11 mouse cellular contexts compared by ENCODE assay signal in the genomic region with DNA sequence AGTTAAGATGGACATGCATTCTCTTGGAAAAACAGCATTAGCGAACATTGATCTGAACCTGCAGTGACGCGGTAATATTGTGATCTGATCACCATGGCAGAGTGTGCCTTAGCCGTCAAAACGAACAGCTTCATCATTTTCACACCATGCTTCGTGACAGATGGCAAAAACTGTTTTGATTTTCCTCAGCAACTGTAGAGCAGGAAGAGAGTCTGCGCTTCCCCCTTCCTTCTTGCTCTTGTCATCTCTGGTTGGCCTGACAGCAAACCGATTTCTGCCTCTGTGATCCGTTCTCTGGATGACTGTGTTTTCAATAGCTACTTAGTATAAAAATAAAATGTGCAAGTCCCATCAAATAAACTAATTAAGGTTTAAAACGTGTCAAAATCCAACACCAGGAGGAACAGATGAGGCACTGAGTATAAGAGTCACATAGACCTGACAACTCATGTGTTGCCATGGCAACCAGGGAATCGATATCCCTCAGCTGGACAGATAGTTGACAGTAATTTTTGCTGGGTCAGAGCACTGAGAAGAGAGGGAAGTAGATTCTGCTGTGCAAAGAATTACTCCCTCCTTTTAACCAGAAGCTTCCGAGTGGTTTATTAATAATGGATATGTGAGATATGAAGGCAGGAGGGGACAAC.
DNase-seq lines count a peak whose midpoint lies in the region; ATAC-seq lines count a peak whose summit lies in the region.
"Had no signal": no experiment of that assay in that cellular context is flagged by ENCODE, and none has a peak within 500 bp of the region (broad histone marks: within the 10 kb centered on the region; RNA-seq: fewer than 3 reads in every experiment).

No protein-coding gene starts in this region.

- no peaks in the 10 kb centered on the region for H3K9me3 ChIP-seq in hindbrain, embryonic 14.5 days (ENCODE audit: control insufficient read depth, low read length)
- H3K9me3 ChIP-seq in midbrain, embryonic 10.5 days (replicated peaks): no peaks in the 10 kb centered on the region
- H3K9me3 ChIP-seq: embryonic facial prominence, embryonic 15.5 days; neural tube, embryonic 13.5 days had no signal

- peak overlapping the region; percentile 14; the same call in 1 of the 2 replicates for H3K27ac ChIP-seq in hindbrain, embryonic 14.5 days
- no peak overlapping the region for H3K27ac ChIP-seq in midbrain, embryonic 10.5 days (replicated peaks)
- H3K27ac ChIP-seq: embryonic facial prominence, embryonic 15.5 days; neural tube, embryonic 13.5 days had no signal

- no peaks in the 10 kb centered on the region for H3K36me3 ChIP-seq in hindbrain, embryonic 14.5 days (replicated peaks; ENCODE audit: control insufficient read depth, insufficient read depth)
- H3K36me3 ChIP-seq in midbrain, embryonic 10.5 days: no peaks in the 10 kb centered on the region
- H3K36me3 ChIP-seq: embryonic facial prominence, embryonic 15.5 days; neural tube, embryonic 13.5 days had no signal

- H3K4me1 ChIP-seq in hindbrain, embryonic 14.5 days (replicated peaks; ENCODE audit: control insufficient read depth, insufficient read depth, low read length): peaks cover 8% of the 10 kb centered on the region; the same call in 1 of the 2 replicates
- H3K4me1 ChIP-seq in midbrain, embryonic 10.5 days: peaks cover 13% of the 10 kb centered on the region
- H3K4me1 ChIP-seq: embryonic facial prominence, embryonic 15.5 days had no signal

- no peak overlapping the region for H3K4me3 ChIP-seq in hindbrain, embryonic 14.5 days (replicated peaks; ENCODE audit: low read length)
- H3K4me3 ChIP-seq in midbrain, embryonic 10.5 days: no peak overlapping the region
- H3K4me3 ChIP-seq: embryonic facial prominence, embryonic 15.5 days; neural tube, embryonic 13.5 days had no signal

- H3K4me2 ChIP-seq in hindbrain, embryonic 14.5 days (replicated peaks): no peak overlapping the region
- H3K4me2 ChIP-seq: embryonic facial prominence, embryonic 15.5 days; neural tube, embryonic 13.5 days had no signal

- peak; percentile 26 to 27 for DNase-seq in right cerebral cortex, adult 2 months (ENCODE audit: low spot score in 2 of 2)
- DNase-seq in right cerebral cortex, postnatal 14 days: no peak
- DNase-seq in hindbrain, embryonic 14.5 days (ENCODE audit: low spot score): peak; percentile 36
- DNase-seq in midbrain, embryonic 10.5 days (ENCODE audit: low spot score): peak; percentile 17
- DNase-seq in telencephalon, adult 2 months (ENCODE audit: low read depth, low spot score): peak; percentile 40
- no peak for DNase-seq in heart, postnatal 14 days
- no peak for DNase-seq in B cell, adult 2 months
- no peak for DNase-seq in kidney, postnatal 4 days
- DNase-seq: thymus, postnatal 36 days had no signal

- no peak for ATAC-seq in hindbrain, embryonic 14.5 days (ENCODE audit: low FRiP score)

- no peak overlapping the region for H3K9ac ChIP-seq in hindbrain, embryonic 14.5 days
- H3K9ac ChIP-seq: embryonic facial prominence, embryonic 15.5 days; neural tube, embryonic 13.5 days had no signal

- no peaks in the 10 kb centered on the region for H3K27me3 ChIP-seq in hindbrain, embryonic 14.5 days (ENCODE audit: control insufficient read depth, insufficient read depth, low read length)
- H3K27me3 ChIP-seq in midbrain, embryonic 10.5 days (ENCODE audit: low read depth, poor library complexity, severe bottlenecking): no peaks in the 10 kb centered on the region
- H3K27me3 ChIP-seq: embryonic facial prominence, embryonic 15.5 days; neural tube, embryonic 13.5 days had no signal

- 51% methylated on average over 12 of the region's 12 CpGs for WGBS in hindbrain, embryonic 14.5 days
- 86% methylated on average over 12 of the region's 12 CpGs for WGBS in midbrain, embryonic 10.5 days

- intact Hi-C loops in heart, postnatal 14 days (cut with DNase I): no loop called here

Comparison
In these comparisons a context has a peak if more than half of its experiments do, and no peak if none do; other contexts are left out.
1. DNase-seq: peak in right cerebral cortex, adult 2 months (2 of 2), hindbrain, embryonic 14.5 days (single experiment), midbrain, embryonic 10.5 days (single experiment) and telencephalon, adult 2 months (single experiment); none in right cerebral cortex, postnatal 14 days (single experiment), heart, postnatal 14 days (0 of 2), B cell, adult 2 months (0 of 2) and kidney, postnatal 4 days (0 of 2).